Mouse (Mus musculus) left cerebral cortex, adult 2 months (tissue): Measurements from ENCODE around the gene Hexb. TPM values are rescaled to one million over a fixed set of nuclear protein-coding genes. Genes with fewer than 3 reads are reported as not detected.

Experiments
- DNase-seq, 2 experiments: peaks; one replicate each; pipeline ENCODE4 v3.0.0; 2021 to 2022; ENCODE audit warnings: low spot score in 2 of 2, mixed read lengths in 1 of 2; ENCODE audit errors: extremely low spot score in 1 of 2
- H3K27ac ChIP-seq: fragments of 200-600 bp; 2 replicates; pipeline ENCODE4 v1.8.1; 2022
- H3K4me3 ChIP-seq: fragments of 200-600 bp; 2 replicates; pipeline ENCODE4 v1.8.1; 2022
- CTCF ChIP-seq: fragments of 200-600 bp; IDR thresholded peaks from 2 replicates; pipeline ENCODE4 v1.8.1; 2022; ENCODE audit warnings: antibody characterized with exemption, mild to moderate bottlenecking, moderate library complexity
- intact Hi-C: fragments of 180-260 bp; cut with DNase I; formaldehyde crosslinking; loops from one replicate; pipeline ENCODE4 v1.15.1; 2025
- total RNA-seq, 2 experiments: library from RNA; stranded (reverse); gene quantifications; 2 replicates each; pipeline ENCODE4 v1.2.3; 2021

The Hexb gene
- total RNA-seq, 2 experiments from 2014 or later, result 102 to 103 TPM

DNA sequence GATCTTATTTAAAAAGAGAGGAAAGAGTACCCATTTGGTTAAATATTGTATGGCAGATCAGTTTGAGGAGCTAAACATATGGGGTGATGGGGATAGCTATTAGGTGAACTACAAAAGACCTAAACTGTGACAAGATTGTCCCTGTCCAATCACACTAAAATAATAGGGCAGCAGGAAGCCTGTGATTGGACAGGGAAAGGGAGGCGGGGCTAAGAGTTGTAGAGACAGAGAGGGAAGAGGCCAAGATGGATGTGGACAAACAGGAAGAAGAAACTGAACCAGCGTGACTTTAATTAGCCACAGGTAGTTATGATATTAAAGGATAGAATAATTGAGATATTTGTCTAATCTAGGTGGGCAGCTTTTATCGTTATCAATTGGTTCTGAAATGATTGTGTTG lies 21.9 kb upstream of the Hexb start:
- DNase-seq, result no peak
- Histone ChIP-seq H3K27ac (no peak overlapping the region), H3K4me3 (no peak overlapping the region)
- intact Hi-C loops, result no loop called here
- no peak for TF ChIP-seq CTCF

DNA sequence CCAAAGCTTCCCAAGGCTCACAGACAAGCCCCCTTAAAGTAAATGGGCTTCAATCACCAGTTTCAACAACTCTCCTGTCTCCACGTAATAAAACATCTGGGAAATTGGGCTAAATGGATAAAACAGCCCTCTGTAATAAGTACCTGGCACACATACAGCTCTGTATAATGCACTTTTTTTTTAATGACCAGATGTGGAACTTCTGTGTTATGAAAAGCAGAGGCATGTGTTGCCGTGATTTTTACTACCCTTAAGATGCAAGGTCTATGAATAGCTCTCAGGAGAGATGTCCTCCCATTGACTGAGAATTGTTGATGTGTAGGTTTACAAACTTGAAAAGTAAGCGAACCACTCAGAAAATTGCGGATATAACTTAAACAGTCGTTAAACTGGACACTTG lies 18.0 kb upstream of the Hexb start:
- TF ChIP-seq CTCF, result no peak
- Histone ChIP-seq H3K27ac (no peak overlapping the region), H3K4me3 (no peak overlapping the region)
- no peak for DNase-seq
- intact Hi-C loops, result no loop called here

GRCm38 (mm10) chr13:97215563-97215962 lies 17.4 kb upstream of the Hexb start:
- no peak overlapping the region for H3K4me3 ChIP-seq
- TF ChIP-seq CTCF, result no peak
- intact Hi-C loops, result no loop called here
- H3K27ac ChIP-seq, result no peak overlapping the region
- no peak for DNase-seq

DNA sequence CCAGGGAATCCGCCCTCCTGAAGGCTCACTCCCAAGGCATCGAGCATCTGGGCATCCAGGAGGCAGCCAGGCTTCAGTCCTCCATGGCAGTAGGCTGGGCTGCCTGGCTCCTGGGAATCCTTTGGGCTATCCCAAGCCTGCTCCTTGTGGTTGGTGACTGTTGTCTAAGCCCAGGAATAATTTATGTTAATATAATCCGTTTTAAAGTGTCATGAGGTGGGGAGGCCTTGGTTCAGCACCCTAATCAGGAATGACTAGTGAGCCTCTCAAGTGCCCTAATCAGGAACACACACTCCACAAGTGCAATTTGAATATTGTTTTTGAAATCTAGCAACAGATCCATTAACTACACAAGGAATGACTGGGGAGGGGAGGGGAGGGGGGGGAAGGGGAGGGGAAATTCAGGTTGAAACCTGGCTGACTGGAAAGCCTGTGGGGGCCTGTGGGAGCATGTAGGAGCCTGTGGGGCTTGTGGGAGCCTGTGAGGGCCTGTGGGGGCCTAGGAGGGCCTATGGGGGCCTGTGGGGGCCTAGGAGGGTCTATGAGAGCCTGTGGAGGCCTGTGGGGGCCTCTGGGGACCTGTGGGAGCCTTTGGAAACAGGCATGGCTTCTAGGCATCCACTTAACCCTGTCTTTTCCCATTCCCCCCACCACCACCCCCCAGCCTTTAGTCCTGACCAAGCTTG lies 16.6 kb upstream of the Hexb start:
- no peak for TF ChIP-seq CTCF
- intact Hi-C loops, result no loop called here
- no peak overlapping the region for H3K4me3 ChIP-seq

GRCm38 (mm10) chr13:97208500-97209010 lies 10.4 kb upstream of the Hexb start:
- intact Hi-C loops, result no loop called here
- no peak for TF ChIP-seq CTCF
- DNase-seq, result no peak
- Histone ChIP-seq H3K4me3 (no peak overlapping the region), H3K27ac (peak overlapping the region; percentile 53)

More for the DNA sequence above, 16.6 kb upstream of the Hexb start:
- no peak overlapping the region for H3K27ac ChIP-seq
- DNase-seq, result no peak

- TF ChIP-seq CTCF, result no peak
- peak overlapping the region; percentile 53; the same call in 1 of the 2 replicates for H3K27ac ChIP-seq
- intact Hi-C loops, result no loop called here
- no peak for DNase-seq
- no peak overlapping the region for H3K4me3 ChIP-seq
Observed at GRCm38 (mm10) chr13:97208112-97208478, 9.9 kb upstream of the Hexb start.

GRCm38 (mm10) chr13:97207472-97208111 lies 9.4 kb upstream of the Hexb start:
- no peak for TF ChIP-seq CTCF
- Histone ChIP-seq H3K27ac (peak overlapping the region; percentile 36; the same call in 1 of the 2 replicates), H3K4me3 (no peak overlapping the region)
- intact Hi-C loops, result no loop called here
- DNase-seq, result no peak

- DNase-seq, result no peak
- Histone ChIP-seq H3K27ac (peak overlapping the region; percentile 63), H3K4me3 (no peak overlapping the region)
- intact Hi-C loops, result no loop called here
- TF ChIP-seq CTCF, result no peak
Observed at GRCm38 (mm10) chr13:97206046-97206445, 7.9 kb upstream of the Hexb start.

- peak; percentile 86 for TF ChIP-seq CTCF
- DNase-seq, result peak; percentile 79 to 82
- peak overlapping the region; percentile 72 for H3K27ac ChIP-seq
- intact Hi-C loops, result no loop called here
- H3K4me3 ChIP-seq, result peak overlapping the region; percentile 40
Observed at GRCm38 (mm10) chr13:97205052-97205701, 7.0 kb upstream of the Hexb start.

DNA sequence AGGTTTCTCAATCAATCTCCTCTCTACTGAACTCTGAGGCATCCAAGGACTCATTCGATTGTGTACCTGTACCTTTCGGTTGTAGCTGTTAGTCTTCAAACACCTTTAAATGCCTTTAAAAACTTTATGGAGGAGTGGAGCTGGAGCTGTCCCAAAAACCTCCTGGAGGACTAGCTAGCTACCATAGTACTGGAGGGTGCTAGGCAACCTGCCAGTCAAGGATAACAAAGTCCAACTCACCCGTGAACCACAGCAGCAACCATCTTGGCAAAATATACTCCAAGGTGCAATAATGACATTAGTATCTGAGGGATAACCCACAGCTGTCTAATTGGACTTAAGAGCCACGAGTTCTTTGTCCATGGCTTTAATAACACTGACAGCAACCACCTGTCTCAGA lies 3.7 kb upstream of the Hexb start:
- intact Hi-C loops, result no loop called here
- Histone ChIP-seq H3K4me3 (no peak overlapping the region), H3K27ac (no peak overlapping the region)
- no peak for DNase-seq
- no peak for TF ChIP-seq CTCF

DNA sequence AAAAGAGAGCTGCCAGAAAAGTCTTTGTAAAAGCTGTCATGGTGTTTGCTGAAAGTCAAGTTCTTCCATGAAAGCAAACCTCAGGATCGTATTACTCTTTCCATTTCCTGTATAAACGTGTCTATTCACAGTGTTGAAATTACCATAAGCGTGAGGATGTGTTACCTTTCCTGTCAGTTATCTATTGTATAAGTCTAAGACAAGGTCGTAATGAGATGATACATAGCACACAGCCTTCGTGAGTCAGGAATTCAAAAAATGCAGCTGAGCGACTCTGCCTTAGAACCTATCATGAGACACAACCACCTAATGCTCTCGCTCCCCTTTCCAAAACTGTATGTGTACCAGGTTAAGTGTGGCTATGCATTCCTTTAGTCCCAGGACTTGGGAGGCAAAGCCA lies 2.9 kb upstream of the Hexb start:
- no peak for DNase-seq
- Histone ChIP-seq H3K4me3 (no peak overlapping the region), H3K27ac (no peak overlapping the region)
- intact Hi-C loops, result no loop called here
- no peak for TF ChIP-seq CTCF

DNA sequence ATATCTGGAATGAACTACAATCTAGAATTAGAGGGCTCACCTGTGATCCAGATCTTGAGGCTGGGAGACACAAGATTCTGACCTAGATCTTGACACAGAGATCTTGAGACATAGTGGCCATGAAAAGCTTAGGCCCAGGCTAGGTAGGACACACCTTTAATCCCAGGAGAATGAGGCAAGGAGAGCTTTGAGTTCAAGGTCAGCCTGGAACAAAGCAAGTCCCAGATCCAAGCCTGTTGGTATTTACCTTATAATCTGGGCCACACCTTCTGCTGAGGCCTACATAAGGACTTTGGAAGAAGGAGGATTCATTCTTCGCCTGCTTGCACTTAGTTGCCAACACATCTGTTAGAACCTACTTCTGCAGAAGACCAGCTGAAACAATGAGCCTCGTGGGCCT lies 966 bp upstream of the Hexb start:
- intact Hi-C loops, result no loop called here
- TF ChIP-seq CTCF, result no peak
- H3K27ac ChIP-seq, result no peak overlapping the region; the same call in 1 of the 2 replicates
- no peak overlapping the region for H3K4me3 ChIP-seq
- no peak for DNase-seq
